Mouse (Mus musculus): ENCODE results near the gene Stag1.

Gene Stag1

GRCm38 (mm10) chr9:100597546-100597945 lies at the start of gene Stag1:
Gene Stag1, plus strand, starts transcription at chr9:100597798.
- DNase-seq: no peak

DNA sequence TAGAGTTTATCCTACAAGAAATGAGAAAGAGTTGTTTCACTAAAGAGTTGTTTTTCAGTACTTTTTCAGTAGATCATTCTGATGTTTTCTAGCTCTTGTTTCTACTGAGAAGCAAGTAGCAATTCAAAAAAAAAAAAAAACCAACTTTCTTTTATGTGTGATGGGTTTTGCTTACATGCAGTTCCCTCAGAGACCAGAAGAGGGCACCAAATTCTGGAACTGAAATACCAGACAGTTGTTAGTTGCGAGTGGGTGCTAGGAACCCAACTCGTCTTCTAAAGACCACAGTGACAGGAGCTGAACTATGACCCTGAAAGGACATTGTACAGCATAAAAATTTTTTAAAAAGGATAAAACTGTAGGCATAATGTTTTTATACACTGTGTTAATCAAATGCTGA lies 49.3 kb upstream of the Stag1 start:
- peak; percentile 4 to 40 for DNase-seq

DNA sequence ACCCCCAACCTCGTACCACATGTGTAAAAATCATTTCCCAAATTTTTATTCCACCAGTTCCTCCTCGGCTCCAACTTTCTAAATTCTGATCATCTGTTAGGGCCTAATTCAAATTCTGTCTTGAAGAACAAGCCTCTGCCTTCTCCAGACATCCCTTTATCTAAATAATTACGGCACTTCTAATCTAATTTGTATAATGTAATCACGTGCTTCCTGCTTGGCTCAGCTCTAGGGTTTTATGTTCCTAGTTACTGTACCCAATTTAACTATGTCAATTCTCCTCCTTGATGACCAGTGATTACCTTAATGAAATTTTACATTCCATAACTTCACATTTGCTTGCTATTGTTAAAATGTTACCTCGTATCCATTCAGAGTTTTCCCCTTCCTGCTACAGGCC lies 41.9 kb upstream of the Stag1 start:
- DNase-seq: no peak

GRCm38 (mm10) chr9:100558023-100558573 lies 39.5 kb upstream of the Stag1 start:
- no peak for DNase-seq

DNA sequence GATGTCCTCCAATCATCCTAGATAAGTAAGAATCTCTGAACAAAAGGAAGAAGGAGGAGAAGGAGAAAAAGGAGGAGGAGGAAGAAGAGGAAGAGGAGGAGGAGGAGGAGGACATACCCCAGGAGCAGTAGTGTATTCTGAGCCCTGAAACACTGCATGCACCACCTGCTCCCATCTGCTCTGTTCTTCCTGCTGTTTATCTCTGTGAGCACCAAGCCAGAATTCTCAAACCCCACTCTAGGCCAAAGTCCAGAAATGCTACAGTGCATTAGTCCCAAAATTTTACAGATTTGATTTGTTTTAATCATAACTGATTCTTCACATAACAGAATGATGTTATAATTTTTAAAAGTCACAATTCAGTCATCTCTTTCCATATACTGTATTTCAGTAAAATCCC lies 38.6 kb upstream of the Stag1 start:
- DNase-seq: no peak

- DNase-seq: no peak
Measured at GRCm38 (mm10) chr9:100560251-100560890, 37.2 kb upstream of the Stag1 start.

DNA sequence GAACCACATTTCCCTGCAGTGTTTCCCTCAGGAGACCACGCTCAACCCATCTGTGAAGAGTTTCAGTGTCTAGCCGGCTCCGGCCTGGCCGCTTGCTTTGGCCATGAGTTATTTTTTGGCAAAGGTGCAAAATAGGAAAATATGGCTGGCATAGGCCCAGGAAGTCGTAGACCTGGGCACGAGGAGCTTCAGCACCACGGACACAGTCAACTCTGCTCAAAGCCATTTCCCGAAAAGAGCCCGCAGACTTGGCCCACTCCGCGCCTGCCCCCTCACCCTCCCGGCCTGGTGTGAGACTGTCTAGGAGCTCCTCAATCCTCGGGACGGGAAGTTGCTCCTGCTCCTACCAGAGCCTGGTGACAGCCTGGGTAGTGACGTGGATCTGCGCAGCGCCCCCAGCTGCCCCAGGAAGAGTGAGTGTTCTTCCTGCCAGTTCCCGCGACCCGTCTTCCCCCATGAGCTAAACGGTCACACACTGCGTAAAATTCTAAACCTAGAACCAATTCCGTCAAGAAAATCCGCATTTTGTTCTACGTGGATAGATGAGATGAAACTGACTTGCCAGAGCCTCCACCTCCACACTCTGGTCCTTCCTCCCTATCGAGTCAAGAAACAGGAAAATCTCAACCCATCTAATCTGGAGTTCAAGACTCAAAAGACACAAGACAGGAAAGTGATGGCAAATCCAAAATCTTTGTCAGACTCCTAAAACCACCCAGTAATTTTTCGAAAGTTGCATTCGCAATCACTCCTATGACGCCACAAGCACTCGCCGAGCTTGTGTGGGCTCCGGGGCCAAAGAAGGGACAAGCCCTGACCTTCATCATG lies 27.6 kb upstream of the Stag1 start:
- peak; percentile 50 to 68 for DNase-seq

GRCm38 (mm10) chr9:100570626-100571233 lies 26.9 kb upstream of the Stag1 start, which contains the start of gene Slc35g2:
Gene Slc35g2, minus strand, starts transcription at chr9:100571090.
- peak; percentile 24 to 60 for DNase-seq

DNA sequence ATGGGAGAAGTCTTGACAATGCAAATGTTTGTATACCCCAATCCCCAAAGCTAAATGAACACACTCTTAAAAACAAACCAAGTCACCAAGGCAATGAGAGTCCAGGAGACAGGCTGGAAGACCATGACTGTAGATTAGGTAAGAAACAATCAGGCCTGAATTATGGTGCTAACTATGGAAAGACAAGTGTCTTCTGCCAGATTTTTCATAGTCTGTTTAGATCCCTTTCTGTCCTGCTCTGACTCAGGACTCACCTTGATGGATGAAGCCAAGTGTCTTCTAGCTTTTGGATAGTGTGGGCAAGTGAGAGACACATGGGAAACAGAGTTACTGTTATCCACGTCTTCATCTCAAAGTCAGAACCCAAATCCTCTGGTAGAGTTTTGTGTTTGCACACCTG lies 26.1 kb upstream of the Stag1 start:
- no peak for DNase-seq

DNA sequence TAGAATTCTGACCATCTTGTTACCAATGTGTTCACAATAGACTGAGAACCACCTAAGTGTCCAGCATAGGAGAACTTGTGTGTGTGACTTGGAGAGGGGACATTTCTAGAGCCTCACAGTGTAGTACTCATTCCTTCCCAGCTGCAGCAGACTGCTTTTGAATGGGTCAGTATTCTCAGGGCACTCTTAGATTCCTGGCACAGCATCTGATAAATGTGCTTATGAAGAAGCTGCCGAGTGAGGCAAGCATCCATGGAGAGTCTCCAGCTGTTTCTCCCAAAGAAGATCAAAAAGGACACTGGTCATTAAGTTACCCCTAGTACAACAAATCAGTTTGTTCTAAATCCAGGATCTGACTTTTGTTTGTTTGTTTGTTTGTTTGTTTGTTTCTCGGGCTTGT lies 24.3 kb upstream of the Stag1 start:
- DNase-seq: no peak

GRCm38 (mm10) chr9:100573942-100574341 lies 23.7 kb upstream of the Stag1 start:
- DNase-seq: no peak

DNA sequence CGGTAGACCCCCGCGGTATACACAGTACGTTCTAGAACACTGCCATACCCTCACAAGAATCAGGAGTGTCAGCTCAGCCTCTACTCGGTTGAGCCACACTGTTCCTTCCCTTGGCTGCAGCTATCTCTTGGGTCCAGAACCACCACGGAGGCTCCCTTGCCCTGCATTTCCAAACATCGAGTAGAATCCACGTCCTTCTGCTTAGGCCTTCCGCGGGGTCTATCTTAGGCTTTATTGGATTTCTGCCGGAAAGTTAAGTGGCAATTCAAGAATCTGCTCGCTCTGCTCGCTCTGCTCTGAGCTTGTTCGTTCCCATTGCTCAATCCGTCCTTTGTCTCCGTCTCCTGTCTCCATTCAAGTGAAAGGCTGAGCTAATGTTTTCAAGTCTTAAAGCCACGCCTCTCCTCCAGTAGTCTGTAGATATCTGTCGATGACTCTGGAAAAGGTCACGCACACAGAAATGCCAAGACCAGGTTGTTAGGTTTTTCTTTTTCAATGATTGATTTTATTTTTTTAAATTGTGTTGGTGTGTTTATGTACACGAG lies 17.3 kb upstream of the Stag1 start:
- DNase-seq: no peak

GRCm38 (mm10) chr9:100581543-100582492 lies 15.8 kb upstream of the Stag1 start:
- peak; percentile 87 to 93 for DNase-seq

GRCm38 (mm10) chr9:100582883-100583575 lies 14.6 kb upstream of the Stag1 start:
- DNase-seq: peak; percentile 44 to 74

- DNase-seq: no peak
Measured at GRCm38 (mm10) chr9:100584031-100584430, 13.6 kb upstream of the Stag1 start.

DNA sequence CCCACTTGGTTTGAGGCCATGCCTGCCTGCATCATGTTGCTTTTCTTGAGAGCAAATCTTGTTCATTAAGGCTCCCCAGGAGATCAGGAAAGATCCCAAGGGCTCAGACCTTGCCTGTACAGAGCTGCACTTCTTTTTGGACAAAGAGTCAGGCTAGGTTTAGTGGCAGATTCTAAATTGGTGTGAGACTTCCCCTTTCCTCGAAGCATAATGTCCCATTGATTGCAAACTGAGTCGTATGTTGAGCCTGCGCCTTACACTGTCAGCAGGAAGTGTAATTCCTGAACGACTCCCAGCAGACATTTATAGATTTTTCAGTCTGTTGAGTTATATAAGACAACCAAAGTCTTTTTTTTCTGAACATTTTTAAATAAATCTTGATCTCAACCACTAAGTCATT lies 7.1 kb upstream of the Stag1 start:
- no peak for DNase-seq

- DNase-seq: no peak
Measured at GRCm38 (mm10) chr9:100596317-100596716, 1.3 kb upstream of the Stag1 start.

DNA sequence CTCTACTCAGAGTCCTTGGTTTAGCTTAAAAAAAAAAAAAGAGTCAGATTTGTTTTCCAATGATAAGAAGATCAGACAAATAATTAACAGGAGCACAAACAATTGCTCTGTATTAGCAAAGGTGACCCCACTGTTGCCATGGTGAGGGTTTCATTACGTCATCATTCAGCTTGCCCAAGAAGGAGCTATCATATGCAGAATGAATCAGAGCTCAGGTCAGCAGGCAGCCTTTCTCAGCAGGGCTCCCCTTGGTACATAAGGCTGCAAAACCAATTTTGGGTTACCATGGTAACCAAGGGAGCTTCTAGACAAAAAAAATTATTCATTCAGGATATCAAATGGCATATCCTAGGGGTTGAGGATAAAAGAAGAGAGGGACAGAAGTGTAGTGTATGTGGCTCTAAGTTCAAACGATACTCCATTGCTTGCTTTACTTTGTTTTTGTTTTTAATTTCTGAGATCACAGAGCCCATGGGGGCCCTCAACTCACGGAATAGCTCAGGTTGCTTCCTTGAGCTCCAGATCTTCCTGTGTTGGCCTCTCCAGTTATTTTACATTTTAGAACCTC lies 2.2 kb downstream of the Stag1 start:
- no peak for DNase-seq

GRCm38 (mm10) chr9:100602130-100602529 lies 4.5 kb downstream of the Stag1 start:
- DNase-seq: no peak

- no peak for DNase-seq
Measured at GRCm38 (mm10) chr9:100603156-100603555, 5.6 kb downstream of the Stag1 start.

- DNase-seq: no peak
Measured at GRCm38 (mm10) chr9:100605522-100605921, 7.9 kb downstream of the Stag1 start.
